Mouse (Mus musculus) bone marrow, adult 2 months (tissue): ENCODE measurements around the gene Ankrd12. TPM values are rescaled to one million over a fixed set of nuclear protein-coding genes. Genes with fewer than 3 reads are reported as not detected.
A peak's percentile ranks its signal among the peaks of the same experiment; 100 is the strongest.

ENCODE experiments used
- H3K27ac ChIP-seq: fragments of 200-500 bp; 2 replicates; pipeline ENCODE4 v1.5.1; 2012; ENCODE audit warnings: low read depth, mild to moderate bottlenecking, control low read depth, inconsistent platforms, low read length; ENCODE audit not compliant: control insufficient read depth, poor library complexity, insufficient read depth
- H3K4me1 ChIP-seq: fragments of 200-500 bp; 2 replicates; pipeline ENCODE4 v1.6.1; 2011; ENCODE audit warnings: low read length; ENCODE audit not compliant: control insufficient read depth, insufficient read depth
- H3K4me3 ChIP-seq: fragments of 200-500 bp; replicated peaks from 2 replicates; pipeline ENCODE3; 2011; ENCODE audit warnings: mild to moderate bottlenecking, low read depth, low read length, control low read depth; ENCODE audit not compliant: control insufficient read depth
- CTCF ChIP-seq: fragments of 200-500 bp; IDR thresholded peaks from 2 replicates; pipeline ENCODE4 v1.5.1; 2011; ENCODE audit warnings: low read length, control low read depth; ENCODE audit not compliant: control insufficient read depth, insufficient read depth
- POLR2A ChIP-seq: fragments of 200-500 bp; IDR thresholded peaks from 2 replicates; pipeline ENCODE4 v1.6.1; 2011; ENCODE audit warnings: low read depth, mild to moderate bottlenecking, control low read depth, low read length, borderline replicate concordance; ENCODE audit not compliant: control insufficient read depth
- WGBS: fragments of 180-500 bp; shearing (Covaris S2); methylation state at CpG from one replicate; pipeline ENCODE4 v1.1.7; 2018; 5-methylcytosine and 5-hydroxymethylcytosine counted together
- polyA plus RNA-seq: library from polyadenylated mRNA; stranded (reverse); fragments of >200 nt; gene quantifications from 2 replicates; pipeline ENCODE4 v1.2.4, GENCODE M21; 2011; ENCODE audit warnings: low replicate concordance; ENCODE audit not compliant: missing spikeins, insufficient read depth, insufficient read length

The Ankrd12 gene
- polyA plus RNA-seq, 1 experiment: 27.4 TPM

DNA sequence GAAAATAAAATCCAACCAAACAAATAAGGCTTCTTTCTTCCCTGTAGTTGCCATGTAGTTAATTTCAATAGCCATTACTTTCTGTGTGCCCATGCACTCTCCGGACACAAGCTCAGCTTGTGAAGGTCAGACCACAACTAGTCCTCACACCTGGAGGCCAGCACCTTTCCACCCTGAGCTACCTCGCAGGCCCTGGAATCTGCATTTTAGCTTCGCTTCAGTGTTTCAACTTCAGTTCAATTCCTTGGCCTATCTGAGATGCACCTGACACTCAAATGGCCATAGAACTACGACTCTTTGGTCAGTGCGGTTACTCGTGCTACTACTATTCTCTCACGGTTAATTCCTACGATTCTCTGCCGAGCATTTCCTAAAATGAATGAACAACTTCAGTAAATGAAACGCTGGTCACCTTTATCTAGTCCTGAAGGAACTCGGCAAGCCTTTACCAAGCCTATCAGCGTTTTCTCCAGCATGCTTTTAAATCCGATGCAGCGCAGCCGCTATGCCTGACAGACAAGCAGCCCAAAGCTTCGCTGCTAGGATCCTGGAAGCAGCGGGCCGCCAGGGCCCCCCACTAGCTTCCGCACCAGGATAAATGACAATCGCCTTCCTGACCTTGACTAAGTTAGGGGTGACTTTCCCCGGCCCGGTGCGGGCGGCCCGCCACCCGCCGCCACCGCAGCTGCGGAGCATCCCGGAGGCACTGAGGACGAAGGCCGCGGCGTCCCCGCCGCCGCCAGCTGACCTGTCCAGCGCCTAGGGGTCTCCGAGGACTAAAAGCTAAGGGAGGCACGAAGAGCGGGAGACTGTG, 23.9 kb upstream of the Ankrd12 start:
- Histone ChIP-seq H3K4me1 (peaks cover 1% of the 10 kb centered on the region; the same call in 1 of the 2 replicates), H3K4me3 (peak overlapping the region; percentile 94), H3K27ac (peak overlapping the region; percentile 96)
- WGBS: under 1% methylated on average over 41 of the region's 41 CpGs
- TF ChIP-seq CTCF (no peak), POLR2A (no peak)

DNA sequence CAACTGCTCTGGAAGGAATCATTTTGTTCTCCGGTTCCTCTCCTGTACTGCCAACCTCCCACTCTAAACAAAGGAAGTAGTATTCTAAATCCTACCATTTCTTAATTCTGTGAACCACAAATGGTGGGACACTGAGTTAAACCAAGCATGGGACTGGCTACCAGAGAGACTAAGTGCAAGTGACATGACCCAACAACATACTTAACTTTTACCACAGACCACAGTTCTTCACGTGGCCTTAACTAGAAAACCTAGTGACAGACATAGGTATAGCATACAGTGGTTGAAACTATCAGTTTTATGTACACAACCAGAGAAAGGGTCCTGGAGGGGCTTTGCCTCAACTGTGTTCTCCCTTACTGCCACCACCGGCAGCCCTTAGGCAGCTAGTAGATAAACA, 15.8 kb upstream of the Ankrd12 start:
- no peaks in the 10 kb centered on the region for H3K4me1 ChIP-seq
- WGBS: 64% methylated on average over 3 of the region's 3 CpGs
- H3K4me3 ChIP-seq: no peak overlapping the region
- no peak overlapping the region for H3K27ac ChIP-seq
- TF ChIP-seq CTCF (no peak), POLR2A (no peak)

DNA sequence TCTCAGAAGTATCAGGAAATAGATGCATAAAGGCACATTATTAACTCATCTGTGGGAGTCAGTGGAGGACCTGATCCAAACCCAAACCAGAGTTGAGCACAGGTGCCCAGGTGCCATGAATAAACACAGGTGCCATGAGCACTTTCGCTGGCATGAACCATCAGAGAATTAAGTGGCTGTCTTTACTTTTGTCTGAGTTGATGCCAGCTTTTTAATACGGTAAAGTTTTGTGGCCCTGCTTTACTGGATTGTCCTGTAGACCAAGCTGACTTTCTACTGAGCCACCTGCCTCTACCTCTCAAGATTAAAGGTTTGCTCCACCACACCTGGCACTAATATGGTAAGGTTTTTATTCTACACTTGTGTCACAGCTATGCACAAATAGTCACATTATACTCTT, 15.2 kb upstream of the Ankrd12 start:
- 90% methylated on average over 2 of the region's 2 CpGs for WGBS
- Histone ChIP-seq H3K4me1 (no peaks in the 10 kb centered on the region), H3K4me3 (no peak overlapping the region), H3K27ac (no peak overlapping the region)
- TF ChIP-seq CTCF (no peak), POLR2A (no peak)

DNA sequence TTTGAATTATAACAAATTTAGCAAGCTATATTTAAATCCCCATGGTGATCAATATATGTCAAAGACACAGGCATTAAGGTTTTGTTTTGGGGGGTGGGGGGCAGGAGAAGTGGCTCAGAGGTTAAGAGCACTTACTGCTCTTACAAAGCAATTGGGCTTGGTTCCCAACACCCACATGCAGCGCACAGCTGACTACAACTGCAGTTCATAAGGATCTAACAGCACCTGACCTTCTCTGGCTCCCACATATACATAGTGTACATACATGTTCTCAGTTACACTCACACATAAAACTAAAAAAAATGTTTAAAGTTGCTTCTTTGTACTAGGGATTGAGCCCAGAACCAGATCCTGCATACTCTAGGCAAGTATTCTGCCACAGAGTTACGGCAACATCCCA, 14.5 kb upstream of the Ankrd12 start:
- Histone ChIP-seq H3K4me1 (no peaks in the 10 kb centered on the region), H3K4me3 (no peak overlapping the region), H3K27ac (no peak overlapping the region)
- WGBS: 83% methylated on average over 2 of the region's 2 CpGs
- TF ChIP-seq CTCF (no peak), POLR2A (no peak)

DNA sequence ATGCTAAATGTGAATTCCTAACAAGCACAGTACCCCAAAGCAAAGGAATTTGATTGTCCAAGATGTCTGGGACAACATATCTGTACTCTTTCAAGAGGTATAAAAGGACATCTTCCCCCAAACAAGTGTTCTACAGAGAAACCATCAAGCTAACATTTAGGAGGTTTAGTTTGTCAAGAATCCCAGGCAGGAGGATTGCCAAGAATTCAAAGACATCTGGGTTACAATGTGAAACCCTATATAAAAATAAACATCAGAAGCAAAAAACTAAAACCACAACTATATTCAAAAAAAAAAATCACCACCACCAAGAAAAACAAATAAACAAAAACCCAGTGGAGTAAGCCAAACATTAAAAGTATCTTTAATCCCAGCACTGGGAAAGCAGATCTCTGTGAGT, 13.4 kb upstream of the Ankrd12 start:
- Histone ChIP-seq H3K27ac (no peak overlapping the region), H3K4me1 (no peaks in the 10 kb centered on the region), H3K4me3 (no peak overlapping the region)
- TF ChIP-seq CTCF (no peak), POLR2A (no peak)

DNA sequence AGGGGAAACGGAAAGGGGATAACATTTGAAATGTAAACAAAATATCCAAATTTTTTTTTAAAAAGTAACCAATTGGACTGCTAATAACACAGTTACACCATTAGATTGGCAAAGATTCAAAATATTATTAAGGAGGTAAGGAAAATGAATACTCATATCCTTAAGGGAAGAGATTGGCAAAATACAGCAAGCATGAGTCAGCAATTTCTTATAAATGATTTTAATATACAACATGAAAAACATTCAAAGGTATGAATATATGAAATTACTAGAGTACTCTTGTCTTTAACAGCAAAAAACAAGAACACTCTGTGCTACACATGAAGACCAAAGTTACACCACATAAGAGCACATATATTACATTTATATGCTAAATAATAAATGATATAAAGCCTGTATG, 8.1 kb upstream of the Ankrd12 start:
- Histone ChIP-seq H3K27ac (no peak overlapping the region), H3K4me3 (no peak overlapping the region), H3K4me1 (no peaks in the 10 kb centered on the region)
- 100% methylated on average over 1 of the region's 1 CpGs for WGBS
- TF ChIP-seq POLR2A (no peak), CTCF (no peak)

DNA sequence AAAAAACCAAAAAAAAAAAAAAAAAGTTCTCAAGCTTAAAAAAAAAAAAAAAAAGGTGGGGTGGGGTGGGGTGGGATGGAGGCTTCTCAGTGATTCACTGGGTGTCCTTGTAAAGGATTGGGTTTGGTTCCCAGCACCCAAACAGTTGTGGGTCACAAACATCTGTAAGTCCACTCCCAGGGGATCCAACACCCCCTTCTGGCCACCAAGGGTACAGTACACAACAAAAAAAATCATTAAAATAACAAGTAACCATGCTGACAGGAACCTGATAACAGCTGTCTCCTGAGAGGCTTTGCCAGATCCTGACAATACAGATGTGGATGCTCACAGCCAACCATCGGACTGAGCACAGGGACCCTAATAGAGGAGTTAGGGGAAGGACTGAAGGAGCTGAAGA, 7.6 kb upstream of the Ankrd12 start:
- Histone ChIP-seq H3K4me3 (no peak overlapping the region), H3K27ac (no peak overlapping the region), H3K4me1 (no peaks in the 10 kb centered on the region)
- TF ChIP-seq CTCF: no peak
- no peak for TF ChIP-seq POLR2A
- WGBS: 76% methylated on average over 1 of the region's 1 CpGs

DNA sequence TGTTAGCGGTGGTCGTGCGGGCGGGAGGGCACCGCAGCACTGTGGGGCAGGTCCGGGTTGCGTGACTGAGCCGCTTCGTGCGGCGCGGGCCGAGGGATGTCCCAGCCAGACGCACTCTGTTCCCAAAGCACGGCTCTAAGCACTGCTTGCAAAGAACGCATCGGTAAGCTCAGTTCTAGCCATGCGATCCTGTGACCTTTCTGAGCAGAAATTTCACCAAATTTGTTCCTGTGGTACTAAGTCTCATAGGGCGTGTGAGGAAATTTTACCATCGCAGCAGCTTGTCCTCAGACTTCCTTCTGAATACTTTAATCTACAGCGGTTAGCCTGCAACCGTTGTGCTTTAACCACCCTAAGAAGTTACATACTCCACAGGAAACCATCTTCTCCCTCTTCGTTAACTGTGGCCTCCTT, 555 bp upstream of the Ankrd12 start:
- peak overlapping the region; percentile 100 for H3K27ac ChIP-seq
- peak overlapping the region; percentile 93 for H3K4me3 ChIP-seq
- peaks cover 1% of the 10 kb centered on the region; the same call in 1 of the 2 replicates for H3K4me1 ChIP-seq
- TF ChIP-seq POLR2A (no peak), CTCF (no peak)
- under 1% methylated on average over 23 of the region's 23 CpGs for WGBS

DNA sequence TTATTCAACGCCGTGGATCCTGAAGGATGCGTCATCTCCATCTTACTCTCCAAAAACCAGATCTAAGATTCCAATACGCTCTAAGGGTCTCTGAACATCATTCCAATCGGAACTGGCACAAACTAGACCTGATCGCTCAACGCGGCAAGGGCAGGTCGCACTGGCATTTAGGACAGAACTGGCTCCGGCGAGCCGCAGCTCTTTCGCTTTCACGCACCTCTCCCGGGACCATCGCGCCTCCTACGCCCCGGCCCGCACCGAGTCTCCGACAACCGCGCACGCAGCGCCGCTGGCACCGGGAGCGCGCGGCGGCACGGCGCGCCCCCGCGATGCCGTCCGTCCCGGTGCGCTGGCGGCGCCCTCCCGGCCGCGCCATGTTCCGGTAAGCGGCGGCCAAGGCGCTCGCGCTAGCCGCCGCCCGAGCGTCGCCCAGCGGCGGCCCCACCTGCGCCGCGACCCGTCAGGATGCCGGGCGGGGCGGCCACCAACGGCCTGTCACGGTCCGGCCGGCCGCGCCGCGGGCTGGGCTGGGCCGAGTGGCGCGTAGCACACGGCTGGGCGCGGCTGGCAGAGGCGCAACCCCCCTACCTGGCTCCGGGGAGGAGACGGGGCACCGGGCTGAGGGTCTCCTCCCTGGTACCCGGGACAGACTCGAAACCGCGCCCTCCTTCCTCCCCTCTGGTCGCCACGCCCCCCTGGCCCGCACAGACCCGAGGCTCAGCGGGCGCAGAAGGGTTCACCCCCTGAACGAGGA, 538 bp downstream of the Ankrd12 start:
- 4% methylated on average over 82 of the region's 95 CpGs for WGBS
- peaks cover 1% of the 10 kb centered on the region; the same call in 1 of the 2 replicates for H3K4me1 ChIP-seq
- TF ChIP-seq CTCF: no peak
- peak; percentile 31; the same call in 1 of the 2 replicates for TF ChIP-seq POLR2A
- peak overlapping the region; percentile 93 for H3K4me3 ChIP-seq
- H3K27ac ChIP-seq: peak overlapping the region; percentile 100
